Mouse (Mus musculus) urinary bladder, adult 2 months (tissue): ENCODE data around the gene Pigm. TPM values are rescaled to one million over a fixed set of nuclear protein-coding genes. Genes with fewer than 3 reads are reported as not detected.

Experiments
- DNase-seq: peaks from one replicate; pipeline ENCODE4 v3.0.0; 2022; ENCODE audit warnings: low spot score
- polyA plus RNA-seq: library from polyadenylated mRNA; depleted of rRNA; stranded (reverse); fragments of >200 nt; gene quantifications from 2 replicates; pipeline ENCODE4 v1.2.3, GENCODE M21; 2012

The Pigm gene
- polyA plus RNA-seq, 1 experiment: 11.5 TPM

- DNase-seq: no peak
These were observed 24.3 kb upstream of the Pigm start for GRCm38 (mm10) chr1:172352001-172352400.

GRCm38 (mm10) chr1:172352453-172352852 lies 23.9 kb upstream of the Pigm start:
- no peak for DNase-seq

GRCm38 (mm10) chr1:172355336-172355735 lies 21.0 kb upstream of the Pigm start:
- DNase-seq: no peak

- DNase-seq: peak; percentile 43
These were observed 18.8 kb upstream of the Pigm start for GRCm38 (mm10) chr1:172357550-172357949.

GRCm38 (mm10) chr1:172358341-172358740 lies 18.0 kb upstream of the Pigm start:
- no peak for DNase-seq

- DNase-seq: no peak
These were observed 11.7 kb upstream of the Pigm start for GRCm38 (mm10) chr1:172364684-172365083.

- no peak for DNase-seq
These were observed 7.5 kb upstream of the Pigm start for GRCm38 (mm10) chr1:172368768-172369418.

- peak; percentile 32 for DNase-seq
These were observed 562 bp downstream of the Pigm start for GRCm38 (mm10) chr1:172376758-172377458.

- DNase-seq: no peak
These were observed 3.7 kb downstream of the Pigm start for GRCm38 (mm10) chr1:172380066-172380465.

GRCm38 (mm10) chr1:172382090-172382489 lies 5.7 kb downstream of the Pigm start:
- DNase-seq: no peak

GRCm38 (mm10) chr1:172387246-172387645 lies 10.9 kb downstream of the Pigm start:
- no peak for DNase-seq

- DNase-seq: no peak
These were observed 14.4 kb downstream of the Pigm start for GRCm38 (mm10) chr1:172390769-172391168.

GRCm38 (mm10) chr1:172391807-172392581 lies 15.6 kb downstream of the Pigm start:
- DNase-seq: no peak

GRCm38 (mm10) chr1:172392643-172393170 lies 16.4 kb downstream of the Pigm start:
- no peak for DNase-seq

GRCm38 (mm10) chr1:172393739-172394138 lies 17.4 kb downstream of the Pigm start:
- DNase-seq: no peak

GRCm38 (mm10) chr1:172396996-172397752 lies 20.8 kb downstream of the Pigm start:
- no peak for DNase-seq

GRCm38 (mm10) chr1:172406077-172406706 lies 29.8 kb downstream of the Pigm start:
- no peak for DNase-seq

- DNase-seq: no peak
These were observed 32.6 kb downstream of the Pigm start for GRCm38 (mm10) chr1:172408996-172409395.

- no peak for DNase-seq
These were observed 33.1 kb downstream of the Pigm start for GRCm38 (mm10) chr1:172409431-172409830.

- no peak for DNase-seq
These were observed 34.5 kb downstream of the Pigm start for GRCm38 (mm10) chr1:172410806-172411205.

- peak; percentile 55 for DNase-seq
These were observed 35.9 kb downstream of the Pigm start for GRCm38 (mm10) chr1:172412204-172412603.
